Comparison of ENCODE assay signal across 23 mouse cellular contexts in genomic region chr9:6342854-6343253, GRCm38 (mm10).
DNase-seq lines count a peak whose midpoint lies in the region; ATAC-seq and TF ChIP-seq lines count a peak whose summit lies in the region.
"Had no signal": no experiment of that assay in that cellular context is flagged by ENCODE, and none has a peak within 500 bp of the region (broad histone marks: within the 10 kb centered on the region; RNA-seq: fewer than 3 reads in every experiment).

No protein-coding gene starts in this region.

- no peak overlapping the region for H3K4me2 ChIP-seq in lung, postnatal 0 days (replicated peaks; ENCODE audit: low read depth, low read length)
- H3K4me2 ChIP-seq in midbrain, postnatal 0 days (ENCODE audit: low read depth, low read length, poor library complexity, severe bottlenecking) = no peak overlapping the region
- H3K4me2 ChIP-seq in midbrain, embryonic 14.5 days (ENCODE audit: low read length) = no peak overlapping the region
- H3K4me2 ChIP-seq: embryonic facial prominence, embryonic 12.5 days; embryonic facial prominence, embryonic 15.5 days; heart, embryonic 11.5 days; hindbrain, embryonic 13.5 days; intestine, embryonic 15.5 days had no signal

- no peak for TF ChIP-seq EP300 in lung, postnatal 0 days (IDR thresholded peaks at IDR 0.05)

- no peaks in the 10 kb centered on the region for H3K36me3 ChIP-seq in lung, postnatal 0 days (ENCODE audit: insufficient read depth, low read length)
- no peaks in the 10 kb centered on the region for H3K36me3 ChIP-seq in midbrain, postnatal 0 days (ENCODE audit: insufficient read depth, low read length)
- no peaks in the 10 kb centered on the region for H3K36me3 ChIP-seq in midbrain, embryonic 14.5 days (ENCODE audit: control insufficient read depth, insufficient read depth, low read length)
- H3K36me3 ChIP-seq: embryonic facial prominence, embryonic 12.5 days; embryonic facial prominence, embryonic 15.5 days; hindbrain, embryonic 13.5 days; intestine, embryonic 15.5 days had no signal

- ATAC-seq in lung, postnatal 0 days = peak; percentile 44
- 0 out of 2 replicates have a peak, but pooled peaks have one; percentile 31 for ATAC-seq in midbrain, postnatal 0 days (ENCODE audit: low FRiP score)
- ATAC-seq in midbrain, embryonic 14.5 days (ENCODE audit: low FRiP score, low TSS enrichment) = no peak
- ATAC-seq: CD4-positive, CD25-positive, alpha-beta regulatory T cell, adult 4 months; forebrain, embryonic 14.5 days; hindbrain, embryonic 16.5 days; intestine, embryonic 15.5 days had no signal

- TF ChIP-seq CTCF in lung, postnatal 0 days (IDR thresholded peaks at IDR 0.05) = no peak
- TF ChIP-seq CTCF in midbrain, postnatal 0 days (IDR thresholded peaks at IDR 0.05) = no peak

- DNase-seq in lung, postnatal 0 days (ENCODE audit: low spot score) = peak; percentile 22
- DNase-seq in lung, postnatal 36 days = no peak
- DNase-seq in midbrain, postnatal 0 days (ENCODE audit: low spot score) = no peak
- DNase-seq in midbrain, embryonic 14.5 days = no peak
- DNase-seq in adipocyte (ENCODE audit: low spot score) = peak; percentile 60
- DNase-seq in cerebellum, adult 9-10 months = no peak
- DNase-seq in heart, adult 9 months (ENCODE audit: low spot score in 2 of 2) = no peak
- DNase-seq: adrenal gland, adult 8-10 months; adrenal gland, postnatal 25 days; cerebellum, adult 11-12 months; cerebellum, adult 8-10 months; cerebellum, postnatal 14 days; gastrocnemius, postnatal 10 days; gastrocnemius, postnatal 36 days; heart, adult 2 months had no signal

- no peaks in the 10 kb centered on the region for H3K9me3 ChIP-seq in lung, postnatal 0 days (ENCODE audit: low read length)
- no peaks in the 10 kb centered on the region for H3K9me3 ChIP-seq in midbrain, postnatal 0 days (ENCODE audit: low read length)
- no peaks in the 10 kb centered on the region for H3K9me3 ChIP-seq in midbrain, embryonic 14.5 days (ENCODE audit: control insufficient read depth, low read length)
- H3K9me3 ChIP-seq: embryonic facial prominence, embryonic 12.5 days; embryonic facial prominence, embryonic 15.5 days; hindbrain, embryonic 13.5 days; intestine, embryonic 15.5 days had no signal

- H3K4me3 ChIP-seq in lung, postnatal 0 days (ENCODE audit: low read depth, low read length) = no peak overlapping the region
- no peak overlapping the region for H3K4me3 ChIP-seq in midbrain, postnatal 0 days (ENCODE audit: low read depth, low read length)
- H3K4me3 ChIP-seq in midbrain, embryonic 14.5 days (replicated peaks; ENCODE audit: low read depth, low read length) = no peak overlapping the region
- H3K4me3 ChIP-seq: embryonic facial prominence, embryonic 12.5 days; embryonic facial prominence, embryonic 15.5 days; heart, adult 2 months; hindbrain, embryonic 13.5 days; intestine, embryonic 15.5 days had no signal

- H3K9ac ChIP-seq in lung, postnatal 0 days (replicated peaks; ENCODE audit: low read depth) = no peak overlapping the region
- H3K9ac ChIP-seq in midbrain, postnatal 0 days (replicated peaks; ENCODE audit: low read length, poor library complexity, severe bottlenecking) = no peak overlapping the region
- H3K9ac ChIP-seq in midbrain, embryonic 14.5 days (replicated peaks; ENCODE audit: low read length) = no peak overlapping the region
- H3K9ac ChIP-seq: embryonic facial prominence, embryonic 12.5 days; embryonic facial prominence, embryonic 15.5 days; hindbrain, embryonic 13.5 days; intestine, embryonic 15.5 days had no signal

- 0 out of 2 replicates have a peak, but pooled peaks cover 3% of the 10 kb centered on the region for H3K4me1 ChIP-seq in lung, postnatal 0 days (ENCODE audit: insufficient read depth, low read depth, low read length)
- no peaks in the 10 kb centered on the region for H3K4me1 ChIP-seq in midbrain, postnatal 0 days (ENCODE audit: insufficient read depth, low read length)
- no peaks in the 10 kb centered on the region for H3K4me1 ChIP-seq in midbrain, embryonic 14.5 days (ENCODE audit: control insufficient read depth, insufficient read depth, low read length)
- H3K4me1 ChIP-seq: embryonic facial prominence, embryonic 15.5 days; hindbrain, embryonic 13.5 days had no signal

- H3K27ac ChIP-seq in lung, postnatal 0 days (ENCODE audit: low read length) = no peak overlapping the region
- no peak overlapping the region for H3K27ac ChIP-seq in midbrain, postnatal 0 days (ENCODE audit: low read depth, low read length)
- no peak overlapping the region for H3K27ac ChIP-seq in midbrain, embryonic 14.5 days (replicated peaks; ENCODE audit: low read depth, low read length)
- H3K27ac ChIP-seq: embryonic facial prominence, embryonic 12.5 days; embryonic facial prominence, embryonic 15.5 days; heart, adult 2 months; hindbrain, embryonic 13.5 days; intestine, embryonic 15.5 days had no signal

- WGBS in lung, postnatal 0 days = 86% methylated on average over 10 of the region's 10 CpGs
- 92% methylated on average over 10 of the region's 10 CpGs for WGBS in midbrain, postnatal 0 days
- WGBS in midbrain, embryonic 14.5 days = 94% methylated on average over 10 of the region's 10 CpGs

- H3K27me3 ChIP-seq in lung, postnatal 0 days (replicated peaks; ENCODE audit: insufficient read depth, low read length) = no peaks in the 10 kb centered on the region
- H3K27me3 ChIP-seq in midbrain, postnatal 0 days (ENCODE audit: insufficient read depth, low read length) = no peaks in the 10 kb centered on the region
- no peaks in the 10 kb centered on the region for H3K27me3 ChIP-seq in midbrain, embryonic 14.5 days (ENCODE audit: control insufficient read depth, insufficient read depth, low read length)
- H3K27me3 ChIP-seq: embryonic facial prominence, embryonic 12.5 days; embryonic facial prominence, embryonic 15.5 days; hindbrain, embryonic 13.5 days; intestine, embryonic 15.5 days had no signal

Comparison
In these comparisons a context has a peak if more than half of its experiments do, and no peak if none do; other contexts are left out.
1. DNase-seq: peak in lung, postnatal 0 days (single experiment) and adipocyte (single experiment); none in lung, postnatal 36 days (single experiment), midbrain, postnatal 0 days (single experiment), midbrain, embryonic 14.5 days (single experiment), cerebellum, adult 9-10 months (single experiment) and heart, adult 9 months (0 of 2).